ENCODE assay signal across 8 mouse cellular contexts in genomic region chr4:127173461-127173860, GRCm38 (mm10). TPM values are rescaled to one million over a fixed set of nuclear protein-coding genes. Genes with fewer than 3 reads are reported as not detected.
DNase-seq lines count a peak whose midpoint lies in the region; ATAC-seq and TF ChIP-seq lines count a peak whose summit lies in the region.

No protein-coding gene starts in this region.

- TF ChIP-seq CTCF in layer of hippocampus, adult 2 months (conservative IDR thresholded peaks at IDR 0.05): peak; percentile 57
- no peak for TF ChIP-seq CTCF in cortical plate, adult 2 months (IDR thresholded peaks at IDR 0.05; ENCODE audit: extremely low read depth, insufficient read depth, low read length)
- TF ChIP-seq CTCF in hindbrain, postnatal 0 days (IDR thresholded peaks at IDR 0.05; ENCODE audit: low read depth): 0 out of 2 replicates have a peak, but pooled peaks have one; percentile 12

- H3K27ac ChIP-seq in layer of hippocampus, adult 2 months: peak overlapping the region; percentile 96
- H3K27ac ChIP-seq in cortical plate, adult 2 months (ENCODE audit: insufficient read depth, low read length): peak overlapping the region; percentile 55
- H3K27ac ChIP-seq in hindbrain, postnatal 0 days: no peak overlapping the region

- 9% methylated on average over 8 of the region's 8 CpGs for WGBS in hindbrain, postnatal 0 days

- H3K36me3 ChIP-seq in hindbrain, postnatal 0 days (ENCODE audit: insufficient read depth, low read length): no peaks in the 10 kb centered on the region

- H3K4me1 ChIP-seq in cortical plate, adult 2 months (ENCODE audit: control insufficient read depth, insufficient read depth, low read length): peaks cover 8% of the 10 kb centered on the region
- H3K4me1 ChIP-seq in hindbrain, postnatal 0 days (ENCODE audit: insufficient read depth, low read length): peaks cover 17% of the 10 kb centered on the region; the same call in 1 of the 2 replicates

- H3K27me3 ChIP-seq in hindbrain, postnatal 0 days (ENCODE audit: insufficient read depth, low read length): no peaks in the 10 kb centered on the region

- DNase-seq in layer of hippocampus, adult 2 months (ENCODE audit: low spot score in 2 of 2): no peak
- DNase-seq in layer of hippocampus, adult 8-10 months (ENCODE audit: low spot score in 2 of 2): no peak
- DNase-seq in R1 (ENCODE audit: low read depth, low spot score): peak; percentile 83
- peak; percentile 73 for DNase-seq in hindbrain, postnatal 0 days (ENCODE audit: low spot score)
- DNase-seq in thymus, postnatal 0 days (ENCODE audit: low spot score): peak; percentile 46
- no peak for DNase-seq in frontal cortex, adult 2 months (ENCODE audit: extremely low spot score in 1 of 2, low spot score in 1 of 2)

- no peaks in the 10 kb centered on the region for H3K9me3 ChIP-seq in hindbrain, postnatal 0 days (ENCODE audit: low read length)

- peak overlapping the region; percentile 51 for H3K4me3 ChIP-seq in layer of hippocampus, adult 2 months
- peak overlapping the region; percentile 55 for H3K4me3 ChIP-seq in cortical plate, adult 2 months (ENCODE audit: insufficient read depth, low read length)
- 0 out of 2 replicates have a peak overlapping the region, but pooled peaks have one; percentile 3 for H3K4me3 ChIP-seq in hindbrain, postnatal 0 days (ENCODE audit: low read length)

- no peak for TF ChIP-seq POLR2A in cortical plate, adult 2 months (IDR thresholded peaks at IDR 0.05; ENCODE audit: extremely low read depth, insufficient read depth, low read length)

- H3K9ac ChIP-seq in hindbrain, postnatal 0 days (replicated peaks; ENCODE audit: low read length): no peak overlapping the region

- no peak for ATAC-seq in hindbrain, postnatal 0 days
- peak; percentile 94 for ATAC-seq in megakaryocyte progenitor cell, adult 5-6 weeks (replicated peaks; ENCODE audit: poor library complexity)

- peak overlapping the region; percentile 92 for H3K4me2 ChIP-seq in hindbrain, postnatal 0 days (ENCODE audit: low read depth, low read length)

RNA-seq across cellular contexts. Expression of gene Dlgap3, which starts 4.5 kb away (rescaled TPM):
- total RNA-seq in layer of hippocampus, adult 2 months (2021): 100 to 1,000 TPM; 283 to 292 TPM
- total RNA-seq in layer of hippocampus, adult 8-10 months (2022): 100 to 1,000 TPM; 229 to 253 (median 243) TPM
- 222 and 224 TPM in 2 replicates for polyA plus RNA-seq in cortical plate, adult 2 months (2012; rRNA removed)
- 153 and 163 TPM in 2 replicates for total RNA-seq in hindbrain, postnatal 0 days (2014; rRNA removed)
- 30.0 and 34.2 TPM in 2 replicates for polyA plus RNA-seq in hindbrain, postnatal 0 days (2015; fragmentation: Nextera tagmentation; extraction: Ambion mirVana)
- total RNA-seq in megakaryocyte progenitor cell, adult 5-6 weeks (2015): not detected in 2 replicates
- total RNA-seq in megakaryocyte progenitor cell, adult 5-6 weeks (2017): not detected in 2 replicates
- 0.55 and 0.80 TPM in 2 replicates for polyA plus RNA-seq in thymus, postnatal 0 days (2015; fragmentation: Nextera tagmentation; extraction: Ambion mirVana)
- polyA plus RNA-seq in frontal cortex, adult 2 months (2012; rRNA removed): 163 and 186 TPM in 2 replicates

RNA-seq across cellular contexts. Expression of gene Tmem35b, which starts 50.0 kb away (rescaled TPM):
- total RNA-seq in layer of hippocampus, adult 2 months (2021): 1 to 10 TPM; 5.5 to 5.8 TPM
- total RNA-seq in layer of hippocampus, adult 8-10 months (2022): 1 to 10 TPM; 3.7 to 6.2 (median 5.4) TPM
- 9.5 and 11.6 TPM in 2 replicates for polyA plus RNA-seq in cortical plate, adult 2 months (2012; rRNA removed)
- total RNA-seq in hindbrain, postnatal 0 days (2014; rRNA removed): 6.7 and 8.7 TPM in 2 replicates
- polyA plus RNA-seq in hindbrain, postnatal 0 days (2015; fragmentation: Nextera tagmentation; extraction: Ambion mirVana): 13.8 and 15.4 TPM in 2 replicates
- 15.2 and 17.8 TPM in 2 replicates for total RNA-seq in megakaryocyte progenitor cell, adult 5-6 weeks (2015)
- total RNA-seq in megakaryocyte progenitor cell, adult 5-6 weeks (2017): 5.9 and 9.2 TPM in 2 replicates
- polyA plus RNA-seq in thymus, postnatal 0 days (2015; fragmentation: Nextera tagmentation; extraction: Ambion mirVana): 18.4 and 22.2 TPM in 2 replicates
- 10.6 and 11.3 TPM in 2 replicates for polyA plus RNA-seq in frontal cortex, adult 2 months (2012; rRNA removed)

Comparison
In these comparisons a context has a peak if more than half of its experiments do, and no peak if none do; other contexts are left out.
1. DNase-seq: peak in R1 (single experiment), hindbrain, postnatal 0 days (single experiment) and thymus, postnatal 0 days (single experiment); none in layer of hippocampus, adult 2 months (0 of 2), layer of hippocampus, adult 8-10 months (0 of 2) and frontal cortex, adult 2 months (0 of 2).
2. H3K4me3 ChIP-seq: peak in every context shown above with its lines; median percentile 55 in cortical plate, adult 2 months; 51 in layer of hippocampus, adult 2 months; 3 in hindbrain, postnatal 0 days.
3. RNA of gene Dlgap3, which starts 4.5 kb away (total RNA-seq): 283 to 292 TPM in layer of hippocampus, adult 2 months, 229 to 253 TPM in layer of hippocampus, adult 8-10 months and 153 to 163 TPM in hindbrain, postnatal 0 days; not detected in megakaryocyte progenitor cell, adult 5-6 weeks; every median in the first group is over 100 times any median in the second.